Mouse (Mus musculus) ES-Bruce4 (cell line): ENCODE data around the gene Sh3rf3. TPM values are rescaled to one million over a fixed set of nuclear protein-coding genes. Genes with fewer than 3 reads are reported as not detected.

Experiments
- H3K27ac ChIP-seq: 2 replicates; pipeline ENCODE4 v1.5.1; 2012; ENCODE audit warnings: low read length, inconsistent platforms; ENCODE audit not compliant: insufficient read depth
- H3K27me3 ChIP-seq: 2 replicates; pipeline ENCODE4 v1.6.1; 2012; ENCODE audit warnings: mild to moderate bottlenecking, low read length, inconsistent platforms; ENCODE audit not compliant: control insufficient read depth, poor library complexity, insufficient read depth, severe bottlenecking
- H3K36me3 ChIP-seq: 2 replicates; pipeline ENCODE4 v1.6.1; 2012; ENCODE audit warnings: inconsistent platforms, mild to moderate bottlenecking, low read length, moderate library complexity; ENCODE audit not compliant: control insufficient read depth, poor library complexity, insufficient read depth, severe bottlenecking
- H3K4me1 ChIP-seq: one replicate; pipeline ENCODE4 v1.8.1; 2011; ENCODE audit warnings: low read length; ENCODE audit not compliant: control insufficient read depth, insufficient read depth
- H3K4me3 ChIP-seq: 2 replicates; pipeline ENCODE4 v1.5.1; 2011; ENCODE audit warnings: low read depth, mild to moderate bottlenecking, low read length
- H3K9ac ChIP-seq: 2 replicates; pipeline ENCODE4 v1.6.1; 2012; ENCODE audit warnings: low read depth, mild to moderate bottlenecking, inconsistent platforms; ENCODE audit not compliant: poor library complexity, severe bottlenecking
- H3K9me3 ChIP-seq: replicated peaks from 2 replicates; pipeline ENCODE4 v1.6.1; 2012; ENCODE audit warnings: mild to moderate bottlenecking, low read length, inconsistent platforms; ENCODE audit not compliant: control insufficient read depth, poor library complexity, insufficient read depth, severe bottlenecking
- CTCF ChIP-seq: IDR thresholded peaks from one replicate; pipeline ENCODE4 v1.8.1; 2011; ENCODE audit warnings: low read depth, low read length
- EP300 ChIP-seq: IDR thresholded peaks from 2 replicates; pipeline ENCODE4 v1.6.1; 2011; ENCODE audit warnings: low read depth, low read length; ENCODE audit not compliant: insufficient read depth
- POLR2A ChIP-seq: IDR thresholded peaks from one replicate; pipeline ENCODE4 v1.8.1; 2011; ENCODE audit warnings: low read length; ENCODE audit not compliant: insufficient read depth
- polyA plus RNA-seq: library from polyadenylated mRNA; stranded (reverse); fragments of >200 nt; gene quantifications from 2 replicates; pipeline ENCODE4 v1.2.4, GENCODE M21; 2011; ENCODE audit warnings: low read depth; ENCODE audit not compliant: missing spikeins, insufficient read depth, insufficient read length

The Sh3rf3 gene
- polyA plus RNA-seq, 1 experiment: 0.55 TPM

GRCm38 (mm10) chr10:58995132-58995531 is 182.0 kb downstream of the Sh3rf3 start:
- H3K27ac ChIP-seq: no peak overlapping the region
- H3K27me3 ChIP-seq: no peaks in the 10 kb centered on the region
- TF ChIP-seq CTCF (no peak), POLR2A (no peak), EP300 (no peak)
- H3K9me3 ChIP-seq: no peaks in the 10 kb centered on the region
- H3K36me3 ChIP-seq: no peaks in the 10 kb centered on the region
- H3K4me1 ChIP-seq: no peaks in the 10 kb centered on the region
- H3K9ac ChIP-seq: no peak overlapping the region
- H3K4me3 ChIP-seq: no peak overlapping the region

- no peak overlapping the region for H3K4me3 ChIP-seq
- H3K36me3 ChIP-seq: no peaks in the 10 kb centered on the region
- H3K9me3 ChIP-seq: no peaks in the 10 kb centered on the region
- no peak overlapping the region for H3K27ac ChIP-seq
- TF ChIP-seq POLR2A (no peak), CTCF (no peak), EP300 (no peak)
- no peaks in the 10 kb centered on the region; the same call in 1 of the 2 replicates for H3K27me3 ChIP-seq
- H3K9ac ChIP-seq: no peak overlapping the region
- H3K4me1 ChIP-seq: no peaks in the 10 kb centered on the region
These were observed 189.2 kb downstream of the Sh3rf3 start for GRCm38 (mm10) chr10:59002361-59002760.

GRCm38 (mm10) chr10:59011415-59011814 is 198.3 kb downstream of the Sh3rf3 start:
- H3K27me3 ChIP-seq: no peaks in the 10 kb centered on the region
- H3K4me1 ChIP-seq: no peaks in the 10 kb centered on the region
- H3K27ac ChIP-seq: no peak overlapping the region
- H3K36me3 ChIP-seq: no peaks in the 10 kb centered on the region
- no peak for TF ChIP-seq CTCF
- TF ChIP-seq EP300: no peak
- no peak for TF ChIP-seq POLR2A
- no peak overlapping the region for H3K4me3 ChIP-seq
- H3K9me3 ChIP-seq: no peaks in the 10 kb centered on the region
- no peak overlapping the region for H3K9ac ChIP-seq

GRCm38 (mm10) chr10:59013618-59014017 is 200.5 kb downstream of the Sh3rf3 start:
- no peak overlapping the region for H3K4me3 ChIP-seq
- H3K9me3 ChIP-seq: no peaks in the 10 kb centered on the region
- no peaks in the 10 kb centered on the region for H3K27me3 ChIP-seq
- no peaks in the 10 kb centered on the region for H3K36me3 ChIP-seq
- H3K9ac ChIP-seq: no peak overlapping the region
- no peaks in the 10 kb centered on the region for H3K4me1 ChIP-seq
- H3K27ac ChIP-seq: no peak overlapping the region
- TF ChIP-seq POLR2A (no peak), CTCF (no peak), EP300 (no peak)

- no peaks in the 10 kb centered on the region for H3K4me1 ChIP-seq
- no peak overlapping the region for H3K9ac ChIP-seq
- H3K36me3 ChIP-seq: no peaks in the 10 kb centered on the region
- H3K4me3 ChIP-seq: no peak overlapping the region
- H3K27ac ChIP-seq: no peak overlapping the region
- no peaks in the 10 kb centered on the region for H3K27me3 ChIP-seq
- TF ChIP-seq POLR2A (no peak), CTCF (no peak), EP300 (no peak)
- H3K9me3 ChIP-seq: no peaks in the 10 kb centered on the region
These were observed 206.3 kb downstream of the Sh3rf3 start for GRCm38 (mm10) chr10:59019302-59019973.

GRCm38 (mm10) chr10:59050434-59050833 is 237.3 kb downstream of the Sh3rf3 start:
- Histone ChIP-seq H3K4me1 (no peaks in the 10 kb centered on the region), H3K4me3 (no peak overlapping the region), H3K36me3 (no peaks in the 10 kb centered on the region), H3K9ac (no peak overlapping the region), H3K9me3 (no peaks in the 10 kb centered on the region), H3K27me3 (no peaks in the 10 kb centered on the region), H3K27ac (no peak overlapping the region)
- TF ChIP-seq EP300 (no peak), POLR2A (no peak), CTCF (no peak)
